Mouse (Mus musculus) kidney, adult 11 months (tissue): ENCODE measurements at regions not wholly inside any gene's neighbourhood (a gene's known extent, or its start where the extent isn't known, plus 50 kb on each side); places are given as distances from the start of the nearest gene placed in this dataset.

Experiments used
- DNase-seq: peaks from one replicate; pipeline ENCODE4 v3.0.0; 2022

DNA sequence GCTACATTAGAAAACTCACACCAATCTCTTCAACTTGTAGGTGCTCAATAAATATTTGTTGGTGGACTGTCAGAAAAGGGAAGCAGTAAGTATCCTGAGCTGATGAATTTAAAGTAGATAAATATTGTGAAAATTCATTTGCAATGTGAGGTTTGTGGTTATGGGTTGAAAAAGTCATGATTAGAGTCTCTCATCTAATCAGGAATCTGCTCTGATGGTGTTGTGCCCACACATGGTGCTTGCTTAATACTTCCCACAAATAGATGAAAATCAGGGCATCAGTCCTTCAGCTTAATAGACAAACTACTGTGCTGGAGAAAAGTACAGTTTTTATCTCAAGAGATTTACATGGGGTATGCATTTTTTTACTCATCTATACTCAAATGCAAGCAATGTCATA lies 59.9 kb downstream of the S1pr1 start:
- no peak for DNase-seq

DNA sequence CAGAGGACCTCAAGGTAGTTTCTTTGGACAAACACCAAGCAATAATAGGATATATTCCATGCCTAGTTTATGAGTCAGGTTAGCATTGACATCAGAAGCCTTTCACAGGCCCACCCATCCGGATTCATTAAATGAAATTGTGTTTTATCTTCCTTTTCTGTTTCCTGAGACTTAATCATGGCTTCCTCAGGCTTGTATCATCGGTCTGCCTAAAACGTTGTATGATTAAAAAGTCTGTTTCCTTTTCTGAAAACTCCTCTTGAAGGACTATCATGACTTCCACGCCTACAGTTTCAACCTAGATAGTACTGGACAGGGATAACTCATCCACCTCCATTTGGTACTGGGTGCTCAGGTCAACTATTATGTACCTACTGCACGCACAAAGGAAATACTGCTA lies 62.6 kb downstream of the S1pr1 start:
- no peak for DNase-seq

DNA sequence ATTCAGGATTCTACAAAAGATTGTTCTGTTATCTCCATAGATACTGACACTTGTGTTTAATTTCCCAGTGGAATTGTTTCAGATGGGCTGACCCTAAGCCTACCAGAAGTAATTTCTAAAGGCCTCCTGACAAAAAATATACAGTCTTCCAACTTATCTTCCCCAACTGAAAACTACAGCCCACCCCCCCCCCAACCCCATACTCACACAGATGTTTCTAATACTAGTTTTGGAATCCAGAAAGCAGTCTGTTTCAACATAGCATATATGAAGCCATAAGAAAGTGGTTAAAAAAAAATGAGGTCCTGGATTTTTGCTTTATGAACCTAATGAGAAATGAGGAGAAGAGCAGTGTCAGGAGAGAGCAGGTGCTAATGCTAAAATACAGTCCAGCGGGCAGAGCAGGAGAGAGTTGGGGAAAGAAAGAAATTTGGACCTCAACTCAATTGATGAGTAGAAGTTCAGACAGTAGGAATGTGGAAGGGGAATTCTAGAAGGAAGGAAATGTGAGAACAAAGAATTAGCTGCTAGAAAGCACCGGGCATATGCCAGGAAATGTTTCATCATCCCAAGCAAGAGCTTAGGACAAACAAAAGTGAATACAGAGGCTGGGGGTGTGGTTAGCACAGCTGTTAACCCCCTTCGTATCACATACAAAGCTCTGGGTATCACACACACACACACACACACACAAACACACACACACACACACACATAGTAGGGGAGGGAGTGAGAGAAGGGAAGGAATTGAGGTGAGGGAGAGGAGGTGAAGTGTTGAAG lies 65.3 kb downstream of the S1pr1 start:
- DNase-seq: no peak

DNA sequence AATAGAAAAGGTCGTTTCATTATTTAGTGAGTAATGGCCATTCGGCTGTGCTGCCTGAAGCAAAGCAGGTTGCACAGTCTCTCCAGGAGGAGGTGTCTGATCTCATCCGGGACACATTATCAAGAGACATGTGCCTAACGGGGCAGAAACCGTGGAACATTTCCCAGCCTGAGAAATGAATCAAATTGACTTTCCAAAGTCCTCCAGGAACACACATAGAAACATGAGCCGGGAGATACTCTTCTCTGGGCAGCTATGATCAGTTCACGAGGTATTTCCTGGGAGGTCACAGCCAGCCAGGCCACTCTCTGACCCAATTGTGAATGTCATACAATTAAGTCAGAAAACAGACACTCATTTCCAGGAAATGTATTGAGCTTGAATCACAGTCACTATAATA lies 67.9 kb downstream of the S1pr1 start:
- peak; percentile 11 for DNase-seq

DNA sequence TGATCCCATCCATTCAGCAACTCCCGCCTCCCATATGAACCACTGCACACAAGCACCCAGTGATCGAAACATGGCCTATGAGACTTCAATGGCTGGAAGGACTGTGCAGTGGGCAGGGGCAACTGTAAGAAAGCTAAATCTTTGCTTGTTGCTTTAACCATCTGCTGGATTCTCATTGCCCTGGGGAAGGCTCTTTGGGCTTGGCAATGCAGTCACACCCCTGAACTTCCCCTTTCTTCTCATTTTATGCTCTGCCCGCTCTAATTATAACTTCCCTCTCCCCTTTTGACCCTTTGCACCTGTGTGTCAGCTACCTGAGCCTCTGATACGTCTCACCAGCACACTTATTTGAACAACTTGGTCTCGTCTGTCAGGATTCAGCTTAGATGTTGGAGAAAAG lies 70.6 kb downstream of the S1pr1 start:
- no peak for DNase-seq

DNA sequence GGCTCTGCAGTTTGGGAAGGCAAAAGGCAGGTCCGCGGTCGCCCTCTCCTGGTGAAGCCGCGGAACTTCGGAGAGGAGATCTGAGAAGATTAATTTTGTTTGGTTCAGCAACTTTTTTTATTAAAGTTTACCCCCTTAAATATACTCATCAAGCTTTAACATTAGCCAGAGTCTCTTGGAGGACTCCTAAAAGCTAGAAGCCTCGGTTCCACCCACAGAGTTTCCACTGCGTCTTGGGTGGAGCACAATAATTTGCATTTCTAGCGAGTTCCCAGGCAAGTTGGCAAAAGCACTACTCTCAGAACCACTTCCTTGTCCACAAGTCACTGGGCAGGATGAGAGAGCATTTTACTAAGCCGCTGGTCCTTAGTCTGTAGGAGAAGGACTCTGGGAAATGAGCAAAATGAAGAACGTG lies 72.0 kb downstream of the S1pr1 start:
- DNase-seq: peak; percentile 43

DNA sequence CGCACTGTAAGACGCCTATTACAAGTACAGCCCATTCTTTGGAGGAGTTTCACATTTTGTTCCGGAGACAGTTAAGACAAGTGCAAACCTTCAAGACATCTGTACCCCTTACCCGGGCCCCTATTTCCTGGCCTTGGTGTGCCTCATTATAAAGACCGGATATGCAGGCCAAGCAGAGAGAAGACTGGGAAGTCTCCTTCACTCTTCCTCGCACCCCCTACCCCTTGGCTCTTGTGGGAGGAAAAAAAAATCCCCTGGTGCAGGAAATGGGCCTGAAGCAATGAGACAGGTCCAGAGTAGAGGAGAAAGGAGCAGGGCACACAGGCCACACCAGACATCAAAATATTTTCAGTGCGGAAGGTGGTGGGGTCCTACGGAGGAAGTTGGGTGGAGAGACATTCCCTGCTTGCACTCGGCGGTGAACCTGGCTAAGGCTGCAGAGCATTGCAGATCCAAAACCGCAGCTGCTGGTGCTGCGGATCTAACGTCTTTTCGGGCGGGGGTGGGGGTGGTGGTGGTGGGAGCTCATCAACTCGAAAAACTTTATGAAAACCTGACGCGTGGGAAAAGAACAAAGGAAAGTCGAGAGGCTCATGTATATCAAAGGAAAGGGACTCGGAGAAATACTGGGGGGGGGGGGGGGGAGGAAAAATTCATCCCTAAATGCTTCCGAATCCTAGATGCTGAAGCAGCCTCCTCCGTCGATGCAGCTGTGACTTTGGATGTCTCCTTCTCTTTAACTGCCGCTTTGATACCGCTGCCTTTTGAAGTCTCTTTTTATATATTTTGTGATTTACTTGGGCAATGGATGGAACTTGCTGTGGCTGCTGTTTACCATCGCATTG lies 72.6 kb downstream of the S1pr1 start:
- no peak for DNase-seq

DNA sequence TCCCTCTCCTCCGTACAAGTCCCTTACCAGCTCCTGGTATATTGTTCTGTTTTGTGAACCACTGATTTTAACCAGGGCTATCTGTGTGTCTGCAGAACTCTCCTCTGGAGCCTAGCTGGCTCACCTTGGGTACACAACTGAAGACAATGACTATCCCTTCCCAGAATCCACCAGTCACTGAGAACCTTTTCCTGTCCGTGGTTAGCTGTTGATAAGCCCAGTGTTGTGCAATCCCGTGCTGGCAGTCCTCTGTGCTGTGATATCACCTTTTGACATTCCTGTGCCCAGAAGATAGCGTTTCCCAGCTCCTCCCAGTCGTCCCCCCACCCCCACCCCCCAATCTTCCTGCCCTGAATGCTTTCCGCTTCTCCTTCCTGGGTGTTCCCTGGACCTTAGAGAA lies 73.5 kb downstream of the S1pr1 start:
- DNase-seq: peak; percentile 30

DNA sequence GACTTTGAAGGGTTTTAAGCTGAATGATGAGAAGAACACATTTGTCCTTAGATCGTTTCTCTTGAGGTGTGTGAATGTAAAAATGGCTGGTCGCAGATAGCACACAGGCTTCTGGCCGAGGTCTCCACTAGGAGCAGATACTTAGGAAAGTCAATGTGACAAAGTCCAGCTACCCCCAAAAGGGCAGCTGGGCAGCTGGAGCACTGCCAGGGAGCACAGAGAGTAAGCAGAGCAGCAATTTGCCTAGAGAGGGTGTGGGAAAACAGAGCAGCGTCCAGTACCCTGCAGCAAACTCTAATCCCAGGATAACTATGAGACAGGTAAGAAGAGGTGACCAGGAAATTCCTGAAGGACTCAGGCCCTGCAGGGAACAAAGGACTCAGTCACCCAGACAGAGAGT lies 79.4 kb downstream of the S1pr1 start:
- peak; percentile 33 for DNase-seq

DNA sequence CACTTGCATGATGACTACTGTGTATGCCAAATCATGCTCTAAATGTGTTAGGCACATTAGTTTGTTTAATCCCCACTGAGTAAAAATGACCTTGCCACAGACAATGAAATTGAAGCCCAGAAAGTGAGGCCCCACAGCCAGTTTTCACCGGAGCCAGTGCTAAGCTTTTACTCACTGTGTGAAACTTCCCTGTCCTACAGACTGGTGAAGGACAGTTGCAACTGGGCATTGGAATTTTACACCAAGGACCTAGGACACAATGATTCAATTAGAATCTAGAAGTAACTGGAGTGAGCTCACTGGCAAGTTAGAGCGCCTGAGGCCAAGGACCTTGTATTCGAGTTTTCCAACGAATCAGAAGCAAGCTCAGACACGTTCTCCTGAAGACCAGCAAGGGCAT lies 79.8 kb downstream of the S1pr1 start:
- DNase-seq: no peak

DNA sequence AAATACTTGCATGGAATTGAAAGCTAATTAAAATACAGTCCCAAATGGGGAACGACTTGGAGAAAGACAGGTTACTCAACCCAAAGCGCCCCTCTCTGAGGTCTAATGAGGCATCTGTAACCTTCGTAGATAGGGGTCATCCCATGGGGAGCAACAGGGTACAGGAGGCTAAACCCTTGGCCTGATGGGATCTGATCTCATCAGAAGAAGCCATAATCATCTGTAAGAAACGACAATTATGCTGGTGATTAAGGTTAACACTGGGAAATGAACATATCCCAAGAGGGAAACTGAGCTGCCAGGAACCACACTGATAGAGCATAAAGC lies 82.5 kb downstream of the S1pr1 start:
- no peak for DNase-seq

DNA sequence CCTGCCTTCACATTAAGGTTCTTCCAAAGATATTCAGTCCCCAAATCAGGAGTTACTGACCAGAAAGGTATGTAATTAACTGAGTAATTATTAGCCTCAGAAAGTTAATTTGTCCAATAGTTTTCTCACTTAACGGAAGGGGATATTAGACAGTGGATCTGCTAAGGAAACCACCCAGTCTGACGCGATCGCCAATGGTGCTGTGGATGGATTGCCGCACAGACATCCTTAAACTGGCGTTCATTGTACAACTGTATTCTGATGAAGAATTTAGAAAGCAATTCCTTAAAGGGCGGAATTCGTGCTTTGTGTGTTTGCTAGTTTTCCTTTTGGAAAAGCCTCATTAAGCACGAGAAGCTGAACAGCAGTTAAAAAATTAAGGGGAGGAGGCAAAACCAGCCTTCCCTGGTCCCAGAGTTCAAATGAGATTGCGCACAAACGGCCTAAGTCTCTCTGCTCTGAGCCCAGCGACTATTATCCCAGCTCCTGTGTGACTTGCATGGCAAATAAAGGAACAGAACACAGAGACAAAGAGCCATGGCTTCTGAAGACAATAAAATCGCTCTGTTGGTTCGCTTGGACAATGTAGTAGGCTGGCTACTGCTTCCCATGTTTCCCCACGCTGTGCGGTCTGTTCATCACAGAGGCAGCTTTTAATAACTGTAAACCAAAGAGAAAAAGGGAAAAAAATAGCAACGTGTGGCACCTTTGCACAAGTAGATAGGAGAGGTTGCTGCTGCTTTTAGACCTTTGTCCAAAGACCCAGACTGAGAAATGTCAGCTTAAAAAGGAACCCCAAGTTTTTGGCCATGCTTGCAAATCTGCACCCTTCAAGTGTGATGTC lies 83.1 kb downstream of the S1pr1 start:
- no peak for DNase-seq

DNA sequence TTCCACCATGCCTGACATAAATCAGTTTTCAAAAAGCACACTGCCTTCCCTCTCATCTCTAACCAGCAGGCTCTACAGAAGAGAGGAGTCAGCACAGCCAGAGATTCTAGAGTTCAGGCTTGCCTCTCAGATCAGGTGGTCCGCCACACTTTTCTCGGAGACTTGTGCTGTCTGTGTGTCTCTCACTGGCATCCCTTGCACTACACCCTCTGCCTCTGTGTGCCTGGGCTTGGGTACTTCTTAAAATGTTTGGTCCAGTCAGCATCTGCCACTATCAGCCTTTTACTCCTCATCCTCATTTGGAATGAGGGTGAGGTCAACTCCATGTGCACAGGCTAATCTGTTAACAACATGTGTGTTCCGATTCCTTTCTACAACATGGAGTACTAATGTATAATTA lies 92.0 kb downstream of the S1pr1 start:
- DNase-seq: no peak

DNA sequence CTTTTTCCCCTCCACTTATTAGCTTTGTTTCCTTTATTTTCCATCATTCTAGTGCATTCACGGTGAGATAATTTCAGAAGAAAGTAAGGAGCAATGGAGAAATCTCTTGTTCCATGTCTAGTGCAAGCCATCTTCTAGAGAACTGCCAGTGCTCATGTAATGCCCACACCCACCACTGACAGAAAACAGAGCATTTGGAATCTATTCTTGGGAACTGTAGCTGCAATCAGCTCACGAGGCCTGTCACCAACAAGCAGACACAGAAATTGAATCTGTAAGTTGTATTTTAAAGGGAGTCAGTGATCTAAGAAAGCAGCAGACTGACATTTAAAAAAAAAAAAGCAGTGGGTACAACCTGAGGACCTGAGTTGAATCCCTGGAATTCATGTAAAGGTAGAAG lies 92.6 kb downstream of the S1pr1 start:
- DNase-seq: no peak

DNA sequence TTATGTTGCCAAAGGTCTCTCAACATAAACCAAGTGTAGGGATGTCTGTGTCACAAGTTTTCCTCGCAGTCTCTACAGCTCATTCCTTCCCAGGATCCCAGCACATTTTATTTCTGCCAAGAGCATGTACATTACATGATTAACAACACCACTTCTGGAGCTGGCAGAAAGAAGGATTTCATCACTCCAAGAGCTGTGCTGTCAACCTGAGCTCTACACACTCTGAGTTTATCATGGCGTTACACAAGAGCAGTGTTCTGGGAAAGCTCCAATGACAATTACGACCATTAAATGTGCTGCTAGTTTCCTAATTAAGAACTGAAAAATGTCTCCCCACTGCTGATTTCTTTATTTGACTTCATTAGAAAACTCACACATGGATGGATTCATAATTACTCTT lies 94.9 kb downstream of the S1pr1 start:
- DNase-seq: no peak

DNA sequence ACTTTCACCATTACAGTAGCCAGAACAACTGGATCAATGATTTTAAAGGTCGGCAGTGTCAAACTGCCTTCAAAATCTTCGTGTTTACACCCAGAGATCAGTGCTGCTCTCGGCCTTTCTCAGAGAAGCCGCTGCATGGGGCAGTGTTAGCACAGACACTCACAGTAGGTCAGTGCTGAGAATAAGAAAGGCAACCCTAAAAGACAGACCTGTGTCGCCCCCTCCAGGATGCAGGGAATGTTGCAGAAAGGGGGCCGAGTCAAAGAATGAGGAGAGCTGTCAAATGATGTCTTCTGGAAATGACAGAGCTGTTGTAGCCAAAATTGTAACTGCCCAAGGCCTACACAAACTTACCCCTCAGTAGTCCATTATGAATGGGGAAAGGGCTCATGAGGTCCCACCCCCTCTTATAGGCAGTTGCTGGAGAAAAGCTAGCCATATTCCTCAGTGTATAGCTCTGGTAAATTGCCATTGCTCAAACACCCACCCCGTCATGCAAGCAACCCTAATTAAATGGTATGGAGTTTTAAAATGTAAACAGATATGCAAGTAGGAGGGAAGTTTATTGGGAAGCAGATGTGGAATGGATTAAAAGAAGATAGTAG lies 98.8 kb downstream of the S1pr1 start:
- DNase-seq: no peak

DNA sequence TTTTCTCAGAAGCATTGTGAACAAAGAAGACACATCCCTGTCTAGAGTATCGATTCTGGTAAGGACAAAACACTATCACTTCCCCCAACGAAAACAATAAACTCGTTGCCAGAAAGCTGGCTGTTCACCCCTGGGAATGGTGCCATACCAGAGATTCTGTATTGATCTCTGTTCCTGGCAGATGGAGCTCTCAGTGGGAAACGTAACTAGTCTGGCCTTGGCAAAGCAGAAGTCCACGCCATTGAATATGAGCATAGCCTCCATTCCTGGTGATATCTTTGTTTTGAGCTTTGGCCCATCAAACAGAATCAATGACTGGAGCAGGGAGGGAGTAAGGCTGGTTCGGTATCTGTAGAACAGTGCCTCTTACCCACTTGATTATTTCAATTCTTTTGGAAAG lies 102.0 kb downstream of the S1pr1 start:
- no peak for DNase-seq

DNA sequence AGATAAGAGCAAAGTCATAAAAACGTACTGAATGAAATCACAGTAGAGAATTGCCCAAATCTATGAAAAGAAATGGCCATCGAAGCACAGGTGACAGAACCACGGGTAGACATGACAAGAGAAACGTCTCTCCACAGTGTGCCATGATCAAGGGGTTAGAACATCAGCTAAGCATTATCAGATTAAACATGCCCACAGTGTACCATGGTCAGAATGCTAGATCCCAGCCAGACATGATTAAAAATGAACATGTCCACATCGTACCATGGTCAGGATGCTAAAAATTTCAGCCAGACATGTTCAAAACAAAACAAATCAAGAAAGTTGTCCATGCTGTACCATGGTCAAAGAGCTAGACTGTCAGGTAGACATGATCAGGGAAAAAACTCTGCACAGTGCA lies 106.8 kb downstream of the S1pr1 start:
- no peak for DNase-seq

DNA sequence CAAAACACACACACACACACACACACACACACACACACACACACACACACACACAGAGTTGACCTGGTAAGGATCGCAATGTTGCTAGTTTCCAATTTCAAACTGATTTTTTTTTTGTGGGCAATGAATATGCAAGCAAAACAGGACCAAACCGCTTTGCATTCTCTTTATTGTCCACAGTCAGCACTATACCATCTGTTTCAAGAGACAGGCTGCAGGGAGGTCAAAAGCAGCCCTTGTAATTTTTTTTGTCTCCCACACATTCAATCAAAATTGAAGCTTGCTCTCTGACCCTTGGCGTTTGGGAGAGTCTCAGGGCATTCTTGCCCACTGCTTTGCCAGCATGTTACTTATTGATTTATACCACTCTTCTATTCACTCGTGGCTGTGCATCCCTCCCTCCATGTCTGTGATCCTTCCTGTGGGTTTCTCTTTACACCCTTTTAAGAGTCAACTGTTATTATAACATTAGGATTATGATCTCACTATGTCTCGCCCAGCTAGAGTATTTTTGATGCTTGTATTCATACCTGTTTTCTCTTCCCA lies 110.1 kb downstream of the S1pr1 start:
- no peak for DNase-seq

DNA sequence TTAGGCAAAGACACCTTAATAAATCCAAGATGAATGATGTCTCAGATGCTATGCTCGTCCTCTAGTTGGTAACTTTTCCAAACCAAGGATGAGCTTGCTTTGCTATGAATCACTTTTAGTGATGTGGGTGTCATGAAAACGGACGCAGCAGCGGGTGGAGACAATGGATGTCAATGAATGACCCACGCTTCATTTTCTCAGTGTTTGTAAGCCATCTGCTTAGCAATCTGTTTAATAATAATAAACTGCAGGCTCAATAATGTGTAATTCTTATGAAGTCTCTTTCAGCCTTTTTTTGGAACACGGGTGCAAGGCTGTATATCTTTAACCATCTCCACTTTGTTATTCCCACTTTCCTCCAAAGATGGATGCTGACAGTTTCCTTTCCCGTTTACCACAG lies 110.6 kb downstream of the S1pr1 start:
- no peak for DNase-seq

DNA sequence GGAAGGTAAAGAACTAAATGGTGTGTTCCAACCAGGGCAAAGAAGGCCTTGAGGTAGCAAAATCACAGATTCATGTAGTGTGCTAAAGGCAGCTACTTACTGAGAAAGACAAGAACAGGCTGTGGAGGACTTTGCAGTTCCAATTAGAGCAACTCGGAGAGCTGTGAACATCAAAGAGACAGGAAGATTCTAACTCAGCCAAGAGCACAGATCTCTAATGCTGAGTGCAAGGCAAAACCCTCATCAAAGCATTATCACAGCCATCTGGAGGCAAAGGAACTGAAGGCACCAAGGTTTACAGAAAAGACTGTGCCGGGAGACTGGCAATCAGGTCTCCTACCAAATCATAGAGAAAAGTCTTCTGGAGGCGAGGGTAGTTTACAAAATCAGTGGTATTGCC lies 111.1 kb downstream of the S1pr1 start:
- no peak for DNase-seq

DNA sequence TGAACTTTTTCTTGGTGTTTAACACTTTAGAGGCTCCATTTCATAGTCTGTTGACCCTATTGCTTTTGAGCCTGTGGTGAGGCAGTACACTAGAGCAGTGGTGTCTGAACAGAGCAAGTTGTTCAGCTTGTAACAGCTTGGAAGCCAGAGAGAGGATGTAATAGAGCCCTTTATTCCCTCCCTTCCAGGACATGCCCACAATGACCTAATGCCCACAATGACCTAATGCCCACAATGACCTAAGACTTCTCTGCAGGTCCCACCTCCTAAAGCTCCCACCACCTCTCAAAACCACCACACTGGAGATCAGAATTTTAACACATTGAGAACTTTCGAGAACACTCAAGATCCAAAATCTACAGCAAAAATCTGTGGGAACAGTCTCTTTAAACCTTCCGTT lies 115.6 kb downstream of the S1pr1 start:
- no peak for DNase-seq

DNA sequence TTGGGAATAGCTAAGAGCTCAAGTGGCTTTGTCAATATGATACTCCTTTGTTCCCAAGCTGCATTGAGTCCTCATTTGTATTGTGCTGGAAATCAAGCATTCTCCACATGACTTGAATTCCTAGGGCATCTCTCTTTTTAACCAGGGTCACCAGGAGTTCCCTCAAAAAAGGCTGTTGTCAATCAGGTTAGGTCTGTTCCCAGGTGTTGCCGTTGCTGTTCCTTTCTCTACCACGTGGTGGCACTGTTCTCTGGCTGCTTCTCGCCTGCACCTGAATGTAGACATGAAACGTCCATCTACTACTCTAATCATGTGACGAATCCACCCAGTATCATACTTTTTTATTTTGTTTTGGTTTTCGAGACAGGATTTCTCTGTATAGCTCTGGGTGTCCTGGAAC lies 118.3 kb downstream of the S1pr1 start:
- peak; percentile 38 for DNase-seq
